Mouse (Mus musculus) MEL (cell line): Measurements from ENCODE around the gene Pom121. TPM values are rescaled to one million over a fixed set of nuclear protein-coding genes. Genes with fewer than 3 reads are reported as not detected.

Source experiments
- DNase-seq: peaks from one replicate; pipeline ENCODE4 v3.0.0; 2011; ENCODE audit warnings: low read depth, low spot score
- H3K27ac ChIP-seq: 2 replicates; pipeline ENCODE4 v1.5.1; 2012; ENCODE audit warnings: low read depth, mild to moderate bottlenecking, control low read depth, low read length, moderate library complexity; ENCODE audit not compliant: control insufficient read depth
- H3K27me3 ChIP-seq, 2 experiments: fragments of 150-350 bp in 1 of 2; sonication (generic) in 1 of 2; 2 replicates each; pipeline ENCODE4 v1.6.1; 2012; ENCODE audit warnings: low read length in 2 of 2, mild to moderate bottlenecking in 2 of 2, improper control_type of control experiment in 1 of 2, moderate library complexity in 1 of 2; ENCODE audit not compliant: insufficient read depth in 2 of 2, control insufficient read depth in 1 of 2
- H3K36me3 ChIP-seq, 2 experiments: 2 replicates each; pipeline ENCODE4 v1.6.1; 2012 to 2014; ENCODE audit warnings: low read length in 2 of 2, improper control_type of control experiment in 1 of 2, inconsistent platforms in 1 of 2, mild to moderate bottlenecking in 1 of 2; ENCODE audit not compliant: insufficient read depth in 2 of 2, control insufficient read depth in 1 of 2
- H3K4me1 ChIP-seq, 2 experiments: fragments of 150-350 bp in 1 of 2; sonication (generic) in 1 of 2; 2 replicates each; pipeline ENCODE4 v1.6.1; 2012; ENCODE audit warnings: low read length in 2 of 2, improper control_type of control experiment in 1 of 2, mild to moderate bottlenecking in 1 of 2; ENCODE audit not compliant: insufficient read depth in 2 of 2, control insufficient read depth in 1 of 2
- H3K4me3 ChIP-seq, 2 experiments: fragments of 150-350 bp in 1 of 2; sonication (generic) in 1 of 2; 2 replicates each; pipeline ENCODE4 v1.5.1; 2012; ENCODE audit warnings: low read depth in 2 of 2, low read length in 2 of 2, mild to moderate bottlenecking in 2 of 2, moderate library complexity in 2 of 2, control low read depth in 1 of 2, improper control_type of control experiment in 1 of 2; ENCODE audit not compliant: control insufficient read depth in 1 of 2, insufficient read depth in 1 of 2
- H3K79me2 ChIP-seq: 2 replicates; pipeline ENCODE4 v1.6.1; 2012; ENCODE audit warnings: mild to moderate bottlenecking, low read length, moderate library complexity; ENCODE audit not compliant: control insufficient read depth, poor library complexity, insufficient read depth
- H3K9ac ChIP-seq: 2 replicates; pipeline ENCODE4 v1.6.1; 2012; ENCODE audit warnings: low read depth, mild to moderate bottlenecking, control low read depth, low read length, moderate library complexity; ENCODE audit not compliant: control insufficient read depth, poor library complexity, severe bottlenecking
- H3K9me3 ChIP-seq: fragments of 150-350 bp; sonication (generic); replicated peaks from 2 replicates; pipeline ENCODE4 v1.6.1; 2012; ENCODE audit warnings: mild to moderate bottlenecking, low read length, improper control_type of control experiment, moderate library complexity; ENCODE audit not compliant: insufficient read depth
- CHD1 ChIP-seq: IDR thresholded peaks from 2 replicates; pipeline ENCODE4 v1.6.1; 2012; ENCODE audit warnings: low read depth, mild to moderate bottlenecking, inconsistent platforms, low read length, improper control_type of control experiment
- CTCF ChIP-seq, 3 experiments: IDR thresholded peaks in 2 of 3; conservative IDR thresholded peaks in 1 of 3; 2 replicates each; pipeline ENCODE4 v1.5.1; 2011 to 2012; ENCODE audit warnings: low read length in 3 of 3, low read depth in 2 of 3, mild to moderate bottlenecking in 2 of 3, improper control_type of control experiment in 1 of 3, inconsistent platforms in 1 of 3, mixed read lengths in 1 of 3, moderate library complexity in 1 of 3; ENCODE audit not compliant: control insufficient read depth in 1 of 3, insufficient read depth in 1 of 3, poor library complexity in 1 of 3, severe bottlenecking in 1 of 3
- ELF1 ChIP-seq: IDR thresholded peaks from 2 replicates; pipeline ENCODE4 v1.6.1; 2014; ENCODE audit warnings: low read depth, mild to moderate bottlenecking, inconsistent platforms, low read length, improper control_type of control experiment, moderate library complexity
- EP300 ChIP-seq, 2 experiments: IDR thresholded peaks; 2 replicates each; pipeline ENCODE4 v1.6.1; 2011; ENCODE audit warnings: improper control_type of control experiment in 2 of 2, low read length in 2 of 2, low read depth in 1 of 2, mild to moderate bottlenecking in 1 of 2
- GABPA ChIP-seq: IDR thresholded peaks from 2 replicates; pipeline ENCODE4 v1.6.1; 2012; ENCODE audit warnings: low read depth, mild to moderate bottlenecking, inconsistent platforms, low read length, improper control_type of control experiment, moderate library complexity
- GATA1 ChIP-seq: IDR thresholded peaks from 2 replicates; pipeline ENCODE4 v1.6.1; 2011; ENCODE audit warnings: low read depth, low read length, improper control_type of control experiment
- JUND ChIP-seq: IDR thresholded peaks from 2 replicates; pipeline ENCODE4 v1.6.1; 2011; ENCODE audit warnings: low read depth, mild to moderate bottlenecking, improper control_type of control experiment, low read length
- KAT2A ChIP-seq: conservative IDR thresholded peaks from 2 replicates; pipeline ENCODE4 v1.6.1; 2012; ENCODE audit warnings: low read depth, low read length, improper control_type of control experiment, inconsistent platforms
- MAZ ChIP-seq: IDR thresholded peaks from 2 replicates; pipeline ENCODE4 v1.6.1; 2012; ENCODE audit warnings: low read depth, mild to moderate bottlenecking, inconsistent platforms, low read length, improper control_type of control experiment
- POLR2A ChIP-seq, 2 experiments: IDR thresholded peaks; 2 replicates each; pipeline ENCODE4 v1.6.1; 2011 to 2012; ENCODE audit warnings: low read length in 2 of 2, mild to moderate bottlenecking in 2 of 2, control low read depth in 1 of 2, improper control_type of control experiment in 1 of 2, low read depth in 1 of 2, moderate library complexity in 1 of 2; ENCODE audit not compliant: control insufficient read depth in 1 of 2, insufficient read depth in 1 of 2, poor library complexity in 1 of 2
- POLR2AphosphoS5 ChIP-seq: IDR thresholded peaks from 2 replicates; pipeline ENCODE4 v1.6.1; 2012; ENCODE audit warnings: low read depth, borderline replicate concordance, mild to moderate bottlenecking, inconsistent platforms, low read length, moderate library complexity, mixed read lengths
- RAD21 ChIP-seq: IDR thresholded peaks from 2 replicates; pipeline ENCODE4 v1.6.1; 2011; ENCODE audit warnings: mild to moderate bottlenecking, low read depth, low read length, improper control_type of control experiment
- SMC3 ChIP-seq: IDR thresholded peaks from 2 replicates; pipeline ENCODE4 v1.6.1; 2011; ENCODE audit warnings: low read depth, low read length, improper control_type of control experiment
- TBP ChIP-seq: IDR thresholded peaks from 2 replicates; pipeline ENCODE4 v1.8.0; 2011; ENCODE audit warnings: low read depth, low read length, improper control_type of control experiment
- ZC3H11A ChIP-seq: IDR thresholded peaks from 2 replicates; pipeline ENCODE4 v1.6.1; 2012; ENCODE audit warnings: low read depth, mild to moderate bottlenecking, inconsistent platforms, low read length, improper control_type of control experiment
- ZNF384 ChIP-seq: IDR thresholded peaks from 2 replicates; pipeline ENCODE4 v1.6.1; 2012; ENCODE audit warnings: low read depth, mild to moderate bottlenecking, inconsistent platforms, low read length, improper control_type of control experiment
- polyA plus RNA-seq, 2 experiments: library from polyadenylated mRNA; stranded (reverse) in 1 of 2; unstranded in 1 of 2; fragments of >175 nt in 1 of 2; fragments of >200 nt in 1 of 2; gene quantifications; 2 replicates each; pipeline versions ENCODE4 v1.2.1 to v1.2.4; 2012; ENCODE audit warnings: low replicate concordance in 2 of 2, low read depth in 1 of 2; ENCODE audit not compliant: insufficient read length in 2 of 2, insufficient read depth in 1 of 2, missing spikeins in 1 of 2
- total RNA-seq: library from RNA; depleted of rRNA; stranded (reverse); fragments of 300-350 nt; gene quantifications from 2 replicates; pipeline ENCODE4 v1.2.3, GENCODE M21; 2012

Gene Pom121
- total and polyA plus RNA-seq, 3 experiments = 10.2 to 81.1 (median 51.8) TPM

GRCm38 (mm10) chr5:135405437-135405836 is 11.1 kb upstream of the Pom121 start:
- H3K79me2 ChIP-seq = no peaks in the 10 kb centered on the region
- no peak overlapping the region for H3K4me3 ChIP-seq
- no peaks in the 10 kb centered on the region; a peak in 1 of 4 replicates for H3K4me1 ChIP-seq
- H3K36me3 ChIP-seq = no peaks in the 10 kb centered on the region
- H3K9ac ChIP-seq = no peak overlapping the region
- H3K27me3 ChIP-seq = peaks cover 3 to 5% of the 10 kb centered on the region in 2 experiments; a peak in 3 of 4 replicates
- no peak overlapping the region for H3K27ac ChIP-seq
- no peak for DNase-seq
- H3K9me3 ChIP-seq = no peaks in the 10 kb centered on the region
- TF ChIP-seq POLR2A (IDR thresholded peaks at IDR 0.05; ENCODE audit: control insufficient read depth in 1 of 2, insufficient read depth in 1 of 2, low read depth in 1 of 2, low read length in 2 of 2, poor library complexity in 1 of 2) (no peak), TBP (no peak), ELF1 (no peak), KAT2A (no peak; the same call in 1 of the 2 replicates)

GRCm38 (mm10) chr5:135404623-135405022 is 10.3 kb upstream of the Pom121 start:
- Histone ChIP-seq H3K4me1 (no peaks in the 10 kb centered on the region; a peak in 1 of 4 replicates), H3K4me3 (no peak overlapping the region), H3K79me2 (no peaks in the 10 kb centered on the region), H3K27ac (no peak overlapping the region), H3K9me3 (no peaks in the 10 kb centered on the region), H3K36me3 (no peaks in the 10 kb centered on the region), H3K9ac (no peak overlapping the region), H3K27me3 (peaks cover 3 to 5% of the 10 kb centered on the region in 2 experiments; a peak in 3 of 4 replicates)
- DNase-seq = no peak
- TF ChIP-seq MAZ (no peak), POLR2AphosphoS5 (no peak), JUND (no peak), GATA1 (no peak), EP300 (IDR thresholded peaks at IDR 0.05; ENCODE audit: low read depth in 1 of 2, low read length in 2 of 2) (no peak), SMC3 (no peak), ZNF384 (no peak), ELF1 (no peak)

GRCm38 (mm10) chr5:135400244-135400643 is 5.9 kb upstream of the Pom121 start:
- DNase-seq = peak; percentile 79
- H3K79me2 ChIP-seq = no peaks in the 10 kb centered on the region
- H3K36me3 ChIP-seq = peaks cover 0 to 8% of the 10 kb centered on the region in 2 experiments; a peak in 2 of 4 replicates
- H3K9me3 ChIP-seq = no peaks in the 10 kb centered on the region
- H3K27me3 ChIP-seq = no peaks in the 10 kb centered on the region
- H3K4me1 ChIP-seq = peaks cover 6 to 12% of the 10 kb centered on the region in 2 experiments; a peak in 3 of 4 replicates
- TF ChIP-seq RAD21 (peak; percentile 73), ZC3H11A (no peak), TBP (no peak), CHD1 (no peak), CTCF (IDR thresholded peaks at IDR 0.05 in 2 of 3, conservative IDR thresholded peaks at IDR 0.05 in 1 of 3; ENCODE audit: control insufficient read depth in 1 of 3, insufficient read depth in 1 of 3, low read depth in 2 of 3, low read length in 3 of 3, poor library complexity in 1 of 3, severe bottlenecking in 1 of 3) (peak; percentile 90 to 92 (median 91)), ZNF384 (no peak), SMC3 (peak; percentile 66), GABPA (no peak)
- no peak overlapping the region for H3K27ac ChIP-seq
- H3K4me3 ChIP-seq = no peak overlapping the region
- H3K9ac ChIP-seq = no peak overlapping the region
